Mouse (Mus musculus) lung, adult 2 months (tissue): ENCODE measurements around the gene Pde4b. TPM values are rescaled to one million over a fixed set of nuclear protein-coding genes. Genes with fewer than 3 reads are reported as not detected.

Experiments used
- DNase-seq: peaks from one replicate; pipeline ENCODE4 v3.0.0; 2022
- H3K4me1 ChIP-seq: fragments of 200-500 bp; 2 replicates; pipeline ENCODE4 v1.6.1; 2011; ENCODE audit warnings: low read length; ENCODE audit not compliant: control insufficient read depth, insufficient read depth
- H3K4me3 ChIP-seq: fragments of 200-500 bp; replicated peaks from 2 replicates; pipeline ENCODE3; 2011; ENCODE audit warnings: low read depth, mild to moderate bottlenecking, control low read depth, low read length; ENCODE audit errors: extremely low read depth
- CTCF ChIP-seq: fragments of 200-500 bp; IDR thresholded peaks from 2 replicates; pipeline ENCODE4 v1.5.1; 2011; ENCODE audit warnings: mild to moderate bottlenecking, low read length, control low read depth; ENCODE audit not compliant: insufficient read depth
- POLR2A ChIP-seq: fragments of 200-500 bp; IDR thresholded peaks from 2 replicates; pipeline ENCODE4 v1.6.1; 2011; ENCODE audit warnings: low read depth, mild to moderate bottlenecking, control low read depth, low read length, borderline replicate concordance; ENCODE audit errors: extremely low read depth
- WGBS: fragments of 180-500 bp; shearing (Covaris S2); methylation state at CpG from one replicate; pipeline ENCODE4 v1.1.7; 2018; 5-methylcytosine and 5-hydroxymethylcytosine counted together
- polyA plus RNA-seq: library from polyadenylated mRNA; depleted of rRNA; stranded (reverse); fragments of >200 nt; gene quantifications from 2 replicates; pipeline ENCODE4 v1.2.3, GENCODE M21; 2012

Pde4b gene
- polyA plus RNA-seq, 1 experiment, result 23.1 TPM

DNA sequence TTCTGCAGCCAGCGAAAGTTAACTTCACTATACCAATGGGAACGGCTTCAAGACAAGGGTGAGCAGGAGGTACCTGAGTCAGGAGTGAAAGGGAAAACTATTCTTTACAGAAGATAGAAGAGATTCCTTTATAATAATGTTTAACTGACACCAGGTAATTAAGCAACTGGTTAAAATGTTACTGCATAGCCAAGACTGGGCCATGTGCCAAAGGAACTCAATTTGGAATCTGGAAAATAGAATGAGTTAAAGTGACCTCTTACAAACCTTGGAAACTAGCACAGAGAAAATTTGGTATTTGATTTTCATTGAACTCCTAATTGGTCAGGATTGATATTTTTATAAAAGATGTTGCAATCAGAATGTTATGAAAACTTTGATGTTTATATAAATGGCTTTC, 228.7 kb downstream of the Pde4b start:
- TF ChIP-seq POLR2A (no peak), CTCF (no peak)
- no peak overlapping the region for H3K4me3 ChIP-seq

DNA sequence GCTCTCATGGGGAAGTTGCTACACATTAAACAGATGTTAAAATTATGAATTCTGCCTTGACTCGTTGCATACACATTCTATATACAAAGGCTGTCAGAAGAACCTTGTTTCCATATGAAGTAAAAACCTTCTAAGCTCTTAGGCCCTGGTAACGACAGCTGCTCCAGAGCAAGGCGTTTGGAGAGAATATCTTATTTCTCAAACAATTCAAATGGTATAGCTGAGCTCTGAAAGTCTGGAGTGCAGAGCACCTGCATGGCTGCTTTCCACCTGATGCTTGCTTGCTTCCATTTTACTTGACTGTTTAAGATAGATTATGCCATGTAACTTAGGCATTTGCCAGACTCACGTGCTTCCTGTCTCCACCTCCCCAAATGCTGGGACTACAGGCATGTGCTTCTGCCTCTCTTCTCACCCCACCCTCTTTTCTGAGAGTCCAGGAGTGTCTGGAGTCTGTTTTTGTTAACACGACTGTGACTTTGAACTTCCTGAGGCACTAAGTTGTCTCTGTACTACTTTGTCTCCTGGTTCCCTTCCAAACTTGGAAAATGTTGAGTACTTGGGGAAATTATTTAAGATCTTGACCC, 229.4 kb downstream of the Pde4b start:
- Histone ChIP-seq H3K4me3 (no peak overlapping the region), H3K4me1 (no peaks in the 10 kb centered on the region)
- DNase-seq, result no peak
- TF ChIP-seq CTCF, result no peak
- no peak for TF ChIP-seq POLR2A
- 56% methylated on average over 5 of the region's 5 CpGs for WGBS

More for the DNA sequence above, 228.7 kb downstream of the Pde4b start:
- 84% methylated on average over 2 of the region's 2 CpGs for WGBS
- no peaks in the 10 kb centered on the region for H3K4me1 ChIP-seq
- no peak for DNase-seq

DNA sequence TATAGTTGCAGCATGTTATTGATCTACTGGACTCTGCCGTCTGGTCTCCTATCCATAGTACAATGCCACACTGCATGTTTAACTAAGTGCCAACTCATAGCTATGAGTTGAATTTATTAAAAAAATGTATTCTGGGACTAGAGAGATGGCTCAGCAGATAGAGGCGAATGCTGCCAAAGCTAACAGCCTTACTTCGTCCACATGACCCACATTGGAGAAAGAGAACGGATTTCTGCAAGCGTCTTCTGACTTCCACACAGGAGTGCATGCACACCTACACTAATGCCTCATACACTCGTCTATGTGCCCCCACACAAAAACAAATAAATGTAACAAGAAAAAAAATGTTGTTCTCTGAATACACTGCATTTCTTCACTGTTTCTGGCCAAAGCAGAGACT, 231.3 kb downstream of the Pde4b start:
- no peak overlapping the region for H3K4me3 ChIP-seq
- WGBS, result 76% methylated on average over 6 of the region's 6 CpGs
- H3K4me1 ChIP-seq, result no peaks in the 10 kb centered on the region
- no peak for TF ChIP-seq CTCF
- TF ChIP-seq POLR2A, result no peak
- DNase-seq, result no peak

DNA sequence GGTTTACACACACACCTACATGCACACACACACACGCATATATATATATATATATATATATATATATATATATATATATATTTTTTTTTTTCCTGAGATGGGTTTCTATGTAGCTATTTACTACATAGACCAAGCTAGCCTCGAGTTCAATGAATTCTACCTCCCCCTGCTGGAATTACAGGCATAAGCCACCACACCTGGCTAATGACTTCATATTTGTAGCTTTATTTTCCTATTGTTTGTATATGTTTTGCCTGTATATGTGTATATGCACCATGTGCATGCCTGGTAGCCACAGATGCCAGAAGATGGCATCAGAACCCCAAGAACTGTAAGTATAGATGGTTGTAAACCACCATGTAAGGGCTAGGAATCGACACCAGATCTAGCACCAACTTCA, 234.0 kb downstream of the Pde4b start:
- WGBS, result 75% methylated on average over 3 of the region's 3 CpGs
- H3K4me1 ChIP-seq, result no peaks in the 10 kb centered on the region
- no peak for DNase-seq
- TF ChIP-seq POLR2A (no peak), CTCF (no peak)
- H3K4me3 ChIP-seq, result no peak overlapping the region

DNA sequence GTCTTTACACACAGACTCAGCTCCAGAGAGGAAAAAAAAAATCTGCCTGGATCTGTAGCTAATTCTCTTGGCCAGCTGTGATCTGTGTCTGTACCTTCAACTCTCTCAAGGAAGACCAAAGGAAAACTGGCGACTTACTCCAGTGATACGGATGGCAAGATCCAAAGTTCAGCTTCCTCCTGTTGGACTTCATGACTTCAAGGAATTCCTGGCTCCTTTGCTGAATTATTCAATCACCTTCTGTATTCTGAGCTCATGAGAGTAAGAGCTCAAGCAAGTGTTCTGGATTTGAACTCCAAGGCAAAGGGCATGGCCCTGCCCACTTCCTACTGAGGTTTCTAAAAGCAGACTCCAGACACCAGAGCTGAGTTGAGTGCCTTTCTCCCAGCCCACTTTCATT, 245.0 kb downstream of the Pde4b start:
- WGBS, result 85% methylated on average over 2 of the region's 2 CpGs
- H3K4me3 ChIP-seq, result no peak overlapping the region
- DNase-seq, result no peak
- TF ChIP-seq CTCF, result no peak
- TF ChIP-seq POLR2A, result no peak
- no peaks in the 10 kb centered on the region for H3K4me1 ChIP-seq

DNA sequence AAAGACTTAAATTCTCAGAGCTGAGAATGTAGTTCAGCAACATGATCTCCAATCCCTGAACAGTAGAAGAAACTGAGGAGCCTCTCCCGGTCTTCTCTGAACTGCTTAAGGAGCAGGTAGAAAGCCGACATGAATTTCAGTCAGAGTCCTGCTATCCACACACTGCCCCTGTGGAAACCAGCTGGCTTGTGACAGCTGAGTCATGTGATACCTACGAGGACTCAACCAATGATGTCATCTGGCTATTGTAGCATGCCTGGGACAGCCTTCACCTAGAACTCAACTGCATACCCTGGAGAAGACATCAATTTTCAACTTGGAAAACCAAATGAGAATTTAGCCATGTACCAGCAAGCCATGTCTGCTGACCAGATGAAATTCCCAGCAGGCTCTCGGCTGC, 245.5 kb downstream of the Pde4b start:
- Histone ChIP-seq H3K4me1 (no peaks in the 10 kb centered on the region), H3K4me3 (no peak overlapping the region)
- WGBS, result 75% methylated on average over 4 of the region's 4 CpGs
- TF ChIP-seq POLR2A (no peak), CTCF (no peak)
- no peak for DNase-seq

DNA sequence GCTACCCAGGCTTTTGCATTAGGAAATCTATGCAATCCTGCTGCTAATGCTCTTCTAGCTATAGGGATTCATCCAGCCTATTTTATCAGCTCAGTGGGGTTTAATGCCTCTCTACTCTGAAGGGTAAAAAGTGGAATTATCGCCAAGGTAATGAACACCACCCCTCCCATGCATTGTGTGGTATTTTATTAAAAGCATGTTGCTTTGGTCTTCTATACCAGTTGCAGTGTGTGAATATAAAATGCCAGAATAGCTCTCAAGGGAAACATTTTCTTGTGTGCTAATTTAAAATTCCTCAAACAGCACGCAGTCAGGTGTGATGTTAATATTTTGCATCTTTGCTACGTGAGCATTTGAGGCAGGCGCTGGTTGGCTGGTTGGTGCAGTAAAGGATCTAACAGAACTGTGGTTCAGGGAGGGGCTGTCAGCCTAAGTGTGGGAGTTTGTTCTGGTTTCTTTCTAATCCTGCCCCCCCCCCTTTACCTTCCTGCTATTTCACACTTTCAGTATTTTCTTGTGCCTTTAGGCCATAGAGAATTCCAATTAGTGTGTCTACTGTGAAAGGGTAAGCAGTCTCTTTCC, 259.7 kb downstream of the Pde4b start:
- no peak overlapping the region for H3K4me3 ChIP-seq
- TF ChIP-seq POLR2A (no peak), CTCF (no peak)
- H3K4me1 ChIP-seq, result no peaks in the 10 kb centered on the region
- no peak for DNase-seq
- WGBS, result 83% methylated on average over 4 of the region's 4 CpGs

DNA sequence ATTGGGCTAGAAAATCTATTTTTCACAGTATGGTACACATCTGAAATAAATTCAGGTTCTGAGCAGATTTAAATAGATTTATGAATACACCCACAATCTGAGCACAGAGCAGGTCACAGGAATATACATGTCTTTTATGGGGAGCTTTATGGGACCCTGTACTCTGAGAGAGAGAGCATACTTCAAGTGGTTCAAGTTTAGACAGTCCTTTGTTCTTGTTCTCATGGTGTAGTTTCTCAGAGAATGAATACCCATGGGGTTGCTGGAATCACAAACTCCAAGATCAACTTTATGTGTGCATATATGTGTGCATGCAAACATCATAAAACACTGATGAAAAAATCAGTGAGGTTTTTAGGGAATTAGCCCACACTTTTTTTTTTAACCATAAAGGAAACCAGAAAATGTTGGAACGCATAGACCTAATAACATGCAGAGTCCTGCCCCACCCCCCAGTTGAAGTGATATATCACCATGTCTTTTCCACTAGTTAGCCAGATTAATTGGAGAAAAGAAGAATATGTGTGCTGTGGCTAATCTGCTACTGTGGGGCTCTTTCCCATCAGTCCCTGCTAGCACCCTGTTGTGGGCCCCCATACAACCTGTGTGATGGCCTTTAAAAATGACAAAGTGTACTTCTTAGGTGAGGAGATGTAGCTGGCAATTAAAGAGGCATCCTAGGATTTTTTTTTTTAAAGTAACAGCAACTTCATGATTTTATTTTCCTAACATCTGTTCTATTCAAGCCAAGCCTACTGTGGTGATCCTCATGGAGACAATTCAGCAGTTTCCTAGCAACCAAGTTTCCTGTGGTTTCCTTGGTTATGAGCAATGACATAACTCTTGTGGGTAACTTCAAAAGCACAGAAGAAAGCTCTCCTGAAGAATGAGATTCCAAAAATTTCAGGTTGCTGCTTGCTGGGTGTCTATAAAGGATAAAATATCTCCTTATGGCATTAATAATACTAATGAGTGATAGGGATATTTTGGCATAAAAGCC, 264.4 kb downstream of the Pde4b start:
- no peak for DNase-seq
- WGBS, result 82% methylated on average over 1 of the region's 1 CpGs
- H3K4me3 ChIP-seq, result no peak overlapping the region
- TF ChIP-seq CTCF, result no peak
- TF ChIP-seq POLR2A, result no peak
- H3K4me1 ChIP-seq, result no peaks in the 10 kb centered on the region

DNA sequence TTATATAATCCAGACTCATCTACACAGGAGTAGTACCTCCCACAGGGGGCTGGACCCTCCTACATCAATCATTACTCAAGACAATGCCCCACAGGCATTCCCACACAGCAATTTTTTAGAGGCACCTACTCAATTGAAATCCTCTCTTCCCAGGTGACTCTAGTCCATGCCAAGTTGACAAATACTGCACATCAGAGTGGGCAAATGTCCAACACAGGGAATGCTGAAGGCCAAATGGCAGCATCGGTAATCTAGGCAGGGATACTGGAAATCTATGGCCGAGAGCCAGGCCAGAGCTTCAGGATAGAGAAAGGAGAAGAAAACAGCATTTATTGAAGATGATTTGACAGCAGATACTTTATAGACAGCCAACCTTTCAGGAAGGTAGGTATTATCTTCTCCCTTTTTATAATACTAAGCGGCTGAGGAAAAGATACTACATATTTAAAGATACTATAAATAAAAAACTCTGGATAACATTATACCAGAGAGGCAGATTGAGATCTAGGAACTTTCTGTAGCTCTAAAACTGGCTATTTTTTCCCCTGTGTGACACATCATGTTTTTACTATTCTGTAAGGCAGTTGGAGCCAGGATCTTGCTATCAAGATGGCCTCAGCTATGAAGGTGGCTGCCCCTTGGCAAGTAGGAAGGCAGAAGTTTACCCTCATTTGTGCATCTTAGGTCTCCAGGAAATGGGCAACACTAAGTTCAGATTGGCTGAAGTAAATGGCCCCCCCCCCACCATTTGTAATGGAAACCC, 266.5 kb downstream of the Pde4b start:
- Histone ChIP-seq H3K4me1 (no peaks in the 10 kb centered on the region), H3K4me3 (no peak overlapping the region)
- DNase-seq, result no peak
- TF ChIP-seq POLR2A (no peak), CTCF (no peak)
- WGBS, result 82% methylated on average over 3 of the region's 3 CpGs
